Mouse (Mus musculus): ENCODE measurements around the gene Serpinb12. TPM values are rescaled to one million over a fixed set of nuclear protein-coding genes. Genes with fewer than 3 reads are reported as not detected.
"Not testable (repeated sequence)": the region's sequence is repeated elsewhere in the genome, so short reads cannot be mapped to it uniquely, and the experiment has no call there.

Serpinb12 gene
- not detected in 2 replicates for polyA plus RNA-seq (2015; fragmentation: Nextera tagmentation; extraction: Ambion mirVana)

DNA sequence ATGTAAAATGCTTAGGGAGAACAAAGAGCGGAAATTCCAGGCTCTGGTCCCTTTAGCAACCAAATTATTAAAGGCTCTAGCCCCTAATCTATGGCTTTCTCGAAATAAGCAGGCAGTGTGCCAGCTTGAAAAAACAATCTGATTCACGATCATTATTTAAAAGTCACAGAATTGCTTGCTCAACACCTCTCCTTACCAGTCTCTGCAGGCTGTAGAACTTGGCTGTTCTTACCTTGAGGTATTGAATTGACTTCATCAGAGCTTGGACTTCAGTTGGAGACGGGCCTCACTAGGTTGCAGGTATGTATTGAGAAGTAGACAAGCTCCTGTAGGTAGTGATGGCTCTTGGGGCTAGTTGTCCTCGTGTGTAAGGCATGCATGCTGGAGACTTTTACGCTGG is at the start of gene Serpinb12:
Serpinb12 (plus strand) TSS at position 185 of the 400 bp plus-strand sequence.
- H3K27ac ChIP-seq (ENCODE audit: low read depth), result no peak within 1 kb of the TSS

GRCm38 (mm10) chr1:106895142-106895541 is 39.1 kb upstream of the Serpinb12 start:
- not testable (repeated sequence) for H3K27me3 ChIP-seq (ENCODE audit: insufficient read depth, low read length); H3K4me2 ChIP-seq (ENCODE audit: low read depth, low read length); DNase-seq; ATAC-seq; H3K36me3 ChIP-seq (replicated peaks; ENCODE audit: insufficient read depth, low read length); H3K4me3 ChIP-seq (ENCODE audit: low read depth, low read length); H3K4me1 ChIP-seq (ENCODE audit: insufficient read depth); H3K27ac ChIP-seq (ENCODE audit: low read depth); H3K9ac ChIP-seq (replicated peaks); H3K9me3 ChIP-seq (ENCODE audit: low read length)

More for the DNA sequence above, at the start of gene Serpinb12:
- ATAC-seq, result no peak
- Histone ChIP-seq H3K9me3 (ENCODE audit: low read length) (no peaks in the 10 kb centered on the region), H3K4me2 (ENCODE audit: low read depth, low read length) (no peak within 1 kb of the TSS), H3K36me3 (replicated peaks; ENCODE audit: insufficient read depth, low read length) (no peaks in the 10 kb centered on the region), H3K4me1 (ENCODE audit: insufficient read depth) (no peaks in the 10 kb centered on the region), H3K4me3 (ENCODE audit: low read depth, low read length) (no peak within 1 kb of the TSS), H3K27me3 (ENCODE audit: insufficient read depth, low read length) (no peaks in the 10 kb centered on the region), H3K9ac (replicated peaks) (no peak within 1 kb of the TSS)
- TF ChIP-seq CTCF (IDR thresholded peaks at IDR 0.05; ENCODE audit: low read depth) (no peak), EP300 (IDR thresholded peaks at IDR 0.05; ENCODE audit: low read depth) (no peak)
- 66% methylated on average over 6 of the region's 6 CpGs for WGBS (ENCODE audit: insufficient replicate concordance)
- no peak for DNase-seq

GRCm38 (mm10) chr1:106901406-106901805 is 32.8 kb upstream of the Serpinb12 start:
- Histone ChIP-seq H3K4me3 (ENCODE audit: low read depth, low read length) (no peak overlapping the region), H3K36me3 (replicated peaks; ENCODE audit: insufficient read depth, low read length) (no peaks in the 10 kb centered on the region), H3K9me3 (ENCODE audit: low read length) (no peaks in the 10 kb centered on the region), H3K27ac (ENCODE audit: low read depth) (no peak overlapping the region), H3K4me1 (ENCODE audit: insufficient read depth) (no peaks in the 10 kb centered on the region), H3K27me3 (ENCODE audit: insufficient read depth, low read length) (no peaks in the 10 kb centered on the region), H3K4me2 (ENCODE audit: low read depth, low read length) (no peak overlapping the region), H3K9ac (replicated peaks) (no peak overlapping the region)
- peak; percentile 73 for TF ChIP-seq CTCF (IDR thresholded peaks at IDR 0.05; ENCODE audit: low read depth)
- TF ChIP-seq EP300 (IDR thresholded peaks at IDR 0.05; ENCODE audit: low read depth), result no peak
- peak; percentile 27; the same call in 1 of the 2 replicates for ATAC-seq
- 18% methylated on average over 4 of the region's 4 CpGs for WGBS (ENCODE audit: insufficient replicate concordance)
- peak; percentile 17 for DNase-seq

- no peak for ATAC-seq
- Histone ChIP-seq H3K4me3 (ENCODE audit: low read depth, low read length) (no peak overlapping the region), H3K4me2 (ENCODE audit: low read depth, low read length) (no peak overlapping the region), H3K27me3 (ENCODE audit: insufficient read depth, low read length) (no peaks in the 10 kb centered on the region), H3K9ac (replicated peaks) (no peak overlapping the region), H3K9me3 (ENCODE audit: low read length) (no peaks in the 10 kb centered on the region), H3K36me3 (replicated peaks; ENCODE audit: insufficient read depth, low read length) (no peaks in the 10 kb centered on the region), H3K27ac (ENCODE audit: low read depth) (no peak overlapping the region), H3K4me1 (ENCODE audit: insufficient read depth) (no peaks in the 10 kb centered on the region)
- no peak for DNase-seq
- TF ChIP-seq CTCF (IDR thresholded peaks at IDR 0.05; ENCODE audit: low read depth) (no peak), EP300 (IDR thresholded peaks at IDR 0.05; ENCODE audit: low read depth) (no peak)
- 24% methylated on average over 4 of the region's 4 CpGs for WGBS (ENCODE audit: insufficient replicate concordance)
Observed at GRCm38 (mm10) chr1:106931954-106932353, 2.3 kb upstream of the Serpinb12 start.

GRCm38 (mm10) chr1:106933658-106934057 is 591 bp upstream of the Serpinb12 start:
- Histone ChIP-seq H3K4me3 (ENCODE audit: low read depth, low read length) (no peak overlapping the region), H3K4me2 (ENCODE audit: low read depth, low read length) (no peak overlapping the region), H3K9ac (replicated peaks) (no peak overlapping the region), H3K27me3 (ENCODE audit: insufficient read depth, low read length) (no peaks in the 10 kb centered on the region), H3K27ac (ENCODE audit: low read depth) (no peak overlapping the region), H3K9me3 (ENCODE audit: low read length) (no peaks in the 10 kb centered on the region), H3K36me3 (replicated peaks; ENCODE audit: insufficient read depth, low read length) (no peaks in the 10 kb centered on the region), H3K4me1 (ENCODE audit: insufficient read depth) (no peaks in the 10 kb centered on the region)
- ATAC-seq (no peak), DNase-seq (no peak)
- TF ChIP-seq EP300 (IDR thresholded peaks at IDR 0.05; ENCODE audit: low read depth) (no peak), CTCF (IDR thresholded peaks at IDR 0.05; ENCODE audit: low read depth) (no peak)

- no peaks in the 10 kb centered on the region for H3K36me3 ChIP-seq (replicated peaks; ENCODE audit: insufficient read depth, low read length)
- no peak overlapping the region for H3K9ac ChIP-seq (replicated peaks)
- H3K27me3 ChIP-seq (ENCODE audit: insufficient read depth, low read length), result no peaks in the 10 kb centered on the region
- DNase-seq, result no peak
- H3K27ac ChIP-seq (ENCODE audit: low read depth), result no peak overlapping the region
- no peak for ATAC-seq
- no peak overlapping the region for H3K4me3 ChIP-seq (ENCODE audit: low read depth, low read length)
- WGBS (ENCODE audit: insufficient replicate concordance), result 55% methylated on average over 1 of the region's 1 CpGs
- TF ChIP-seq EP300 (IDR thresholded peaks at IDR 0.05; ENCODE audit: low read depth), result no peak
- TF ChIP-seq CTCF (IDR thresholded peaks at IDR 0.05; ENCODE audit: low read depth), result no peak
- H3K4me2 ChIP-seq (ENCODE audit: low read depth, low read length), result no peak overlapping the region
- H3K9me3 ChIP-seq (ENCODE audit: low read length), result no peaks in the 10 kb centered on the region
- no peaks in the 10 kb centered on the region for H3K4me1 ChIP-seq (ENCODE audit: insufficient read depth)
Observed at GRCm38 (mm10) chr1:106947217-106947616, 13.0 kb downstream of the Serpinb12 start.

GRCm38 (mm10) chr1:106959981-106960380 is 25.7 kb downstream of the Serpinb12 start:
- Histone ChIP-seq H3K27me3 (ENCODE audit: insufficient read depth, low read length) (no peaks in the 10 kb centered on the region), H3K4me1 (ENCODE audit: insufficient read depth) (no peaks in the 10 kb centered on the region), H3K36me3 (replicated peaks; ENCODE audit: insufficient read depth, low read length) (no peaks in the 10 kb centered on the region), H3K27ac (ENCODE audit: low read depth) (no peak overlapping the region), H3K4me2 (ENCODE audit: low read depth, low read length) (no peak overlapping the region), H3K9ac (replicated peaks) (no peak overlapping the region), H3K4me3 (ENCODE audit: low read depth, low read length) (no peak overlapping the region), H3K9me3 (ENCODE audit: low read length) (no peaks in the 10 kb centered on the region)
- DNase-seq, result no peak
- WGBS (ENCODE audit: insufficient replicate concordance), result 72% methylated on average over 3 of the region's 3 CpGs
- ATAC-seq, result no peak
- TF ChIP-seq EP300 (IDR thresholded peaks at IDR 0.05; ENCODE audit: low read depth), result no peak

All from liver, postnatal 0 days (tissue).